Mouse (Mus musculus) lung, postnatal 4 days (tissue): ENCODE measurements around the gene Cyp27b1.
"Not testable (repeated sequence)": the region's sequence is repeated elsewhere in the genome, so short reads cannot be mapped to it uniquely, and the experiment has no call there.

ENCODE experiments used
- DNase-seq, 2 experiments: peaks; one replicate each; pipeline ENCODE4 v3.0.0; 2021

Gene Cyp27b1

GRCm38 (mm10) chr10:127071203-127071602 lies 23.2 kb downstream of the Cyp27b1 start:
- DNase-seq: no peak

- DNase-seq: not testable (repeated sequence)
Measured at GRCm38 (mm10) chr10:127072270-127072669, 24.2 kb downstream of the Cyp27b1 start.

GRCm38 (mm10) chr10:127072969-127073368 lies 24.9 kb downstream of the Cyp27b1 start:
- DNase-seq: not testable (repeated sequence)

- no peak for DNase-seq
Measured at GRCm38 (mm10) chr10:127073981-127074380, 25.9 kb downstream of the Cyp27b1 start.

GRCm38 (mm10) chr10:127075080-127075479 lies 27.0 kb downstream of the Cyp27b1 start, which contains the start of gene Agap2:
Gene Agap2 (plus strand): TSS chr10:127075284.
- DNase-seq: peak; percentile 44 to 54

- DNase-seq: no peak
Measured at GRCm38 (mm10) chr10:127075651-127076050, 27.6 kb downstream of the Cyp27b1 start.

- peak in 1 of 2 experiments; percentile 30 for DNase-seq
Measured at GRCm38 (mm10) chr10:127076082-127076481, 28.0 kb downstream of the Cyp27b1 start.

- no peak for DNase-seq
Measured at GRCm38 (mm10) chr10:127077515-127077914, 29.5 kb downstream of the Cyp27b1 start.

- no peak for DNase-seq
Measured at GRCm38 (mm10) chr10:127078001-127078676, 30.1 kb downstream of the Cyp27b1 start.

- peak in 1 of 2 experiments; percentile 20 for DNase-seq
Measured at GRCm38 (mm10) chr10:127078677-127079575, 30.9 kb downstream of the Cyp27b1 start.

GRCm38 (mm10) chr10:127079665-127080391 lies 31.8 kb downstream of the Cyp27b1 start:
- DNase-seq: peak in 1 of 2 experiments; percentile 37

- no peak for DNase-seq
Measured at GRCm38 (mm10) chr10:127080901-127081780, 33.1 kb downstream of the Cyp27b1 start.

GRCm38 (mm10) chr10:127081996-127082620 lies 34.1 kb downstream of the Cyp27b1 start:
- DNase-seq: no peak

GRCm38 (mm10) chr10:127083292-127083914 lies 35.4 kb downstream of the Cyp27b1 start:
- no peak for DNase-seq

- no peak for DNase-seq
Measured at GRCm38 (mm10) chr10:127083915-127084306, 35.9 kb downstream of the Cyp27b1 start.

- DNase-seq: no peak
Measured at GRCm38 (mm10) chr10:127085052-127085451, 37.0 kb downstream of the Cyp27b1 start.

- no peak for DNase-seq
Measured at GRCm38 (mm10) chr10:127085633-127086032, 37.6 kb downstream of the Cyp27b1 start.

GRCm38 (mm10) chr10:127090560-127091411 lies 42.7 kb downstream of the Cyp27b1 start:
- DNase-seq: peak; percentile 71 to 72

- DNase-seq: peak; percentile 55 to 66
Measured at GRCm38 (mm10) chr10:127091507-127092396, 43.7 kb downstream of the Cyp27b1 start.
